Comparison of ENCODE assay signal across 18 mouse cellular contexts in genomic region chr2:135792907-135793306, GRCm38 (mm10).
"Had no signal": no experiment of that assay in that cellular context is flagged by ENCODE, and none has a peak within 500 bp of the region (broad histone marks: within the 10 kb centered on the region; RNA-seq: fewer than 3 reads in every experiment).

No protein-coding gene starts in this region.

- DNase-seq: liver, embryonic 13.5 days; liver, postnatal 0 days; lung, adult 2 months; lung, postnatal 14 days; lung, postnatal 36 days; midbrain, embryonic 14.5 days; right cerebral cortex, postnatal 14 days; thymus, adult 2 months; thymus, postnatal 25 days; thymus, postnatal 4 days had no signal

- H3K4me3 ChIP-seq: liver, embryonic 13.5 days; liver, embryonic 15.5 days; lung, embryonic 15.5 days; megakaryocyte, embryonic 14.5 days; neural tube, embryonic 12.5 days; stomach, embryonic 15.5 days had no signal

- H3K9ac ChIP-seq: liver, embryonic 13.5 days; liver, embryonic 15.5 days; liver, postnatal 0 days; lung, embryonic 15.5 days; neural tube, embryonic 12.5 days; stomach, embryonic 15.5 days had no signal

- H3K4me1 ChIP-seq: liver, embryonic 15.5 days; neural tube, embryonic 12.5 days; stomach, embryonic 15.5 days had no signal

- H3K27me3 ChIP-seq: liver, embryonic 13.5 days; liver, embryonic 15.5 days; lung, embryonic 15.5 days; megakaryocyte, embryonic 14.5 days; neural tube, embryonic 12.5 days; stomach, embryonic 15.5 days had no signal

- H3K27ac ChIP-seq: liver, embryonic 13.5 days; liver, embryonic 15.5 days; lung, embryonic 15.5 days; macrophage; neural tube, embryonic 12.5 days; stomach, embryonic 15.5 days; stomach, postnatal 0 days had no signal

- H3K9me3 ChIP-seq: liver, embryonic 13.5 days; liver, embryonic 15.5 days; lung, embryonic 15.5 days; neural tube, embryonic 12.5 days; stomach, embryonic 15.5 days had no signal

- H3K4me2 ChIP-seq: liver, embryonic 13.5 days; liver, embryonic 15.5 days; lung, embryonic 15.5 days; neural tube, embryonic 12.5 days; stomach, embryonic 15.5 days had no signal

- H3K36me3 ChIP-seq: liver, embryonic 13.5 days; liver, embryonic 15.5 days; lung, embryonic 15.5 days; neural tube, embryonic 12.5 days; stomach, embryonic 15.5 days had no signal

- ATAC-seq: liver, postnatal 0 days; lung, postnatal 0 days had no signal
